Mouse (Mus musculus) left cerebral cortex, adult 2 months (tissue): ENCODE data around the gene Tuba1c. TPM values are rescaled to one million over a fixed set of nuclear protein-coding genes. Genes with fewer than 3 reads are reported as not detected.
A peak's percentile ranks its signal among the peaks of the same experiment; 100 is the strongest.
"Not testable (repeated sequence)": the region's sequence is repeated elsewhere in the genome, so short reads cannot be mapped to it uniquely, and the experiment has no call there.

Experiments
- DNase-seq, 2 experiments: peaks; one replicate each; pipeline ENCODE4 v3.0.0; 2021 to 2022; ENCODE audit warnings: low spot score in 2 of 2, mixed read lengths in 1 of 2; ENCODE audit errors: extremely low spot score in 1 of 2
- H3K27ac ChIP-seq: fragments of 200-600 bp; 2 replicates; pipeline ENCODE4 v1.8.1; 2022
- H3K4me3 ChIP-seq: fragments of 200-600 bp; 2 replicates; pipeline ENCODE4 v1.8.1; 2022
- CTCF ChIP-seq: fragments of 200-600 bp; IDR thresholded peaks from 2 replicates; pipeline ENCODE4 v1.8.1; 2022; ENCODE audit warnings: antibody characterized with exemption, mild to moderate bottlenecking, moderate library complexity
- intact Hi-C: fragments of 180-260 bp; cut with DNase I; formaldehyde crosslinking; loops from one replicate; pipeline ENCODE4 v1.15.1; 2025
- total RNA-seq, 2 experiments: library from RNA; stranded (reverse); gene quantifications; 2 replicates each; pipeline ENCODE4 v1.2.3; 2021

Tuba1c gene
- total RNA-seq, 2 experiments from 2014 or later: 56.1 to 61.4 TPM

DNA sequence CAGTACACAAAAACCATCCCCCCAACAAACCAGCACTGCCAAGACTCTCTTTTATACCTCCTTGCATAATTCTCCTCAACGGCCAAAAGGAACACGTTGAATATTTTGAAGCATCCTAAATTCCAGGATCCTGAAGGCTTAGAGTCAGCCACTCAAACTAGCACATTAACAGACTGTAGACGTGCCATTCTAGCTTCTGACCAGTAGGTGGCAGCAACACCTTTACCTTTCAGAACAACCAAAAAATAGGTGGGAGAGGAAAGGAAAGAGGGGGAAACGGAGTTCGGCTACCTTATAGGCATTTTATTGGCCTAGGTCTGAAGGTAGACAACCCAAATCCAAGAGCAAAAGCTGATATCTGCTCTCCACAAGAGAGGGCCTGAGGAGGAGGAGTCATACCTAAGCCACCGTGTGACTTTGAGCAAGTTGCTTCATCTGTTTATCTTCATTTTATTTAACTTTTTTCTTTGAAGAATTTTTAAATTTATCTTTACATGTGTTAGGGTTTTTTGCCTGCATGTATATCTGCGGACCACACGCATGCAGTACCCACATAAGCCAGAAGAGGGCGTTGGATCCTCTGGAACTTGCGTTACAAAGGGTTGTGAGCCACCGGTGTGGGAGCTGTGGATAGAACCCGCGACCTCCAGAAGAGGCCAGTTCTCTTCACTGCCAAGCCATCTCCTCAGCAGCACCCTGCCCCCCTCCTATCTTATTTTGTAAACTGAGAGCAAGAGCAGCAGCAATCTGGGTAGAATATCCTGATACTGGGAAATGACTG lies 20.0 kb downstream of the Tuba1c start:
- Histone ChIP-seq H3K4me3 (no peak overlapping the region), H3K27ac (no peak overlapping the region)
- peak; percentile 71 for TF ChIP-seq CTCF
- DNase-seq: peak; percentile 28 to 41
- intact Hi-C loops: loop anchor here (2.0 to 10.0 kb wide), 3 partner anchors 48 to 215 kb away; no protein-coding TSS in a partner anchor

DNA sequence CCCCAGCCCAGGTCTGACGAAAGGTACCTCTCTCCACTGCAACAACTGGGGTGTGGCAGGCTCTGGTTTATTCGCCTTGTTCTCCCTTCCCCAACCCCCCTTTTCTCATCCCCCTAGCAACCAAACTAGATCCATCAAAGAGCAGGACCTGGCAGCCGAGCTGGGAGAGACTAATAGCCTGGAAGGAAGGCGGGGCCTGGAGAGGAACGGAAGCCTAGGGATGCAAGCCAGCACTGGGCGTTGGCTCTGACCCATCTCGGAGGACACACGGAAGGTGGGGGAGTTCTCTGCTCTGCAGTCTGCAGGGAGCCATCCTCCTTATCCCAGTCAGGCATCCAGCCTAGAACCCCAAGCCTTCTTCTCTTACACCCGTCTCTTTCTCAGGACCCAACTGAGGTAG lies 23.7 kb downstream of the Tuba1c start:
- Histone ChIP-seq H3K27ac (no peak overlapping the region), H3K4me3 (no peak overlapping the region)
- intact Hi-C loops: loop anchor here (5.0 kb wide), 1 partner anchor 44 kb away; no protein-coding TSS in a partner anchor
- no peak for TF ChIP-seq CTCF
- no peak for DNase-seq

DNA sequence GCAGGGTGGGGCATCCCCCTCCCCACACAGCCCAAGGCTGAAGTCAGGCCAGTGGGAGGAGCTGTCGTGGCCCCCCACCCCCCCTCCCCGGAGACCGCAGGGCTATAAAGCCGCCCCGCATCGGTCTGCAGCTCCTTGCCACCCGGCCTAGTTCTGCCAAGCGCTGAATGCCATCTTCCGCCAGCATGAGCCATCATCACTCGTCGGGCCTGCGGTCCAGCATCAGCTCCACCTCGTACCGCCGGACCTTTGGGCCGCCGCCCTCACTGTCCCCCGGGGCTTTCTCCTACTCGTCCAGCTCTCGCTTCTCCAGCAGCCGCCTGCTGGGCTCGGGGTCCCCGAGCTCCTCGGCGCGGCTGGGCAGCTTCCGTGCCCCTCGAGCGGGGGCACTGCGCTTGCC lies 25.3 kb downstream of the Tuba1c start, which contains the start of gene Prph:
Gene Prph, plus strand, starts transcription at position 135 of the 400 bp plus-strand sequence.
- peak within 1 kb of the TSS; percentile 34 for H3K4me3 ChIP-seq
- no peak for TF ChIP-seq CTCF
- intact Hi-C loops: no loop called here
- no peak within 1 kb of the TSS for H3K27ac ChIP-seq
- DNase-seq: no peak

DNA sequence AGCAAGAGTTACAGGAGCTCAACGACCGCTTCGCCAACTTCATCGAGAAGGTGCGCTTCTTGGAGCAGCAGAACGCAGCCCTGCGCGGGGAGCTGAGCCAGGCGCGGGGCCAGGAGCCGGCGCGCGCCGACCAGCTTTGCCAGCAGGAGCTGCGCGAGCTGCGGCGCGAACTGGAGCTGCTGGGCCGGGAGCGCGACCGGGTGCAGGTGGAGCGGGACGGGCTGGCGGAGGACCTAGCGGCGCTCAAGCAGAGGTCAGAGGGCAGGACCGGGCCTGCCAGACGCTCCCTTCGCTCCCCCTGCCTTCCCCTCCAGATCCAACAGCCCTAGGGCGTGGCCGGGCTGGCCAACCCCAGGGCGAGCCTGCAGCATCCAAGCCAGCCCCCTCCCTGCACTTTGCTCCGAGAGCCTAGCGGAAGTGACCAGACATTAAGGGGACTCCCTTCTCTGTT lies 25.8 kb downstream of the Tuba1c start:
- Histone ChIP-seq H3K4me3 (peak overlapping the region; percentile 34), H3K27ac (no peak overlapping the region)
- intact Hi-C loops: no loop called here
- TF ChIP-seq CTCF: no peak; the same call in 1 of the 2 replicates
- DNase-seq: peak; percentile 33 to 50

DNA sequence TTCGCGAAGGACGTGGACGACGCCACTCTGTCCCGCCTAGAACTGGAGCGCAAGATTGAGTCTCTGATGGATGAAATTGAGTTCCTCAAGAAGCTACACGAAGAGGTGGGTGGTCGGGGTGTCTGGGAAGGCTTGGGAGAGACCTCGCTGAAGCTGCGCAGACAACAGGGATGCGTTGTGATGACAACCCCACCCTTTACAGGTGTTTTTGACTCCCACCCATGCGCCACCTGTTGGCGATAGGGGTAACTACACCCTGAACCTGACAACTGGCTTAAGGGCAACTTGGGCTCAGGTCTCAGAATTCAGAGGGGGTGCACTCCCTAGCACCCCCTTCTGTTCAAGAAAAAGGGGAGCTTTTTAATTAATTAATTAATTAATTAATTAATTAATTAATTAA lies 26.6 kb downstream of the Tuba1c start:
- DNase-seq: no peak
- intact Hi-C loops: no loop called here

DNA sequence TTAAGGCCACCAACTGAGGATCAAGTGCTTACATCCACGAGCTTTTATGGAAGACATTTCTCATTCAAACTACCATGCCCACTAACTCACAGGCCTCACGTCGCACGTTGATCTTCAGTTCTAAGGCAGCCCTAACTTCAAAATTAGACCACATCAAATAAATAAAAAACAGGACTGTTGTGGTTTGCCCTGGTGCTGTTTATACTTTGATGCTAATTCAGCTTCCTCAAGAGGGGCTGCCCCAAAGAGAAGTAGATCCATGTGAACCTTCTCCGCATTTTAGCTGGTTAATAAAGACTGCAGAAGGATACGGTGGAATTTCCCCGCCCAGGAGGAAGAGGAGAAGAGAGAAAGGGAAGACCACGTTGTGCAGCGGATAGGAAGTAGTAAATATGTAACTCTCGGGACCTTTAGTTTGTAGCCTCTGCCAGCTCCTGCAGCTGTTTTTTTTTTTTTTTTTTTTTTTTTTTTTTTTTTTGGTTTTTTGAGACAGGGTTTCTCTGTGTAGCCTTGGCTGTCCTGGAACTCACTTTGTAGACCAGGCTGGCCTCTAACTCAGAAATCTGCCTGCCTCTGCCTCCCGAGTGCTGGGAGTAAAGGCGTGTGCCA lies 36.0 kb downstream of the Tuba1c start:
- Histone ChIP-seq H3K4me3 (no peak overlapping the region), H3K27ac (no peak overlapping the region)
- no peak for DNase-seq
- no peak for TF ChIP-seq CTCF
- intact Hi-C loops: no loop called here

More for the DNA sequence above, 26.6 kb downstream of the Tuba1c start:
- Histone ChIP-seq H3K4me3 (no peak overlapping the region), H3K27ac (no peak overlapping the region)
- peak; percentile 62 for TF ChIP-seq CTCF

DNA sequence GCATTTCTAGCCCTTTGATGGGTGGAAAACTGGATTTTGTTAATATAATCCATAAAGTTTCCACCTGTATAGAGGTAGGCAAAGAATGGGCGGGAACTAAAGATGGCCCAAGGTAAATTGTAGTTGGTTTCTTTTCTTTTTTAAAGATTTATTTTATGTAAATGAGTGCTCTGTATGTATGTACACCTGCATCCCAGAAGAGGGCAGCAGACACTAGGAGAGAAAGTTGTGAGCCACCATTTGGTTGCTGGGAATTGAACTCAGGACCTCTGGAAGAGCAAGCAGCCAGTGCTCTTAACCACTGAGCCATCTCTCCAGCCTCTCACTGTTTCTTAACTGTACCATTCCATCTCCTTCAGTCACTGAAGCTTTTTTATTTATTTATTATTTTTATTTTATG lies 42.3 kb downstream of the Tuba1c start:
- H3K4me3 ChIP-seq: no peak overlapping the region
- TF ChIP-seq CTCF: peak; percentile 25
- intact Hi-C loops: no loop called here
- H3K27ac ChIP-seq: no peak overlapping the region
- DNase-seq: no peak

DNA sequence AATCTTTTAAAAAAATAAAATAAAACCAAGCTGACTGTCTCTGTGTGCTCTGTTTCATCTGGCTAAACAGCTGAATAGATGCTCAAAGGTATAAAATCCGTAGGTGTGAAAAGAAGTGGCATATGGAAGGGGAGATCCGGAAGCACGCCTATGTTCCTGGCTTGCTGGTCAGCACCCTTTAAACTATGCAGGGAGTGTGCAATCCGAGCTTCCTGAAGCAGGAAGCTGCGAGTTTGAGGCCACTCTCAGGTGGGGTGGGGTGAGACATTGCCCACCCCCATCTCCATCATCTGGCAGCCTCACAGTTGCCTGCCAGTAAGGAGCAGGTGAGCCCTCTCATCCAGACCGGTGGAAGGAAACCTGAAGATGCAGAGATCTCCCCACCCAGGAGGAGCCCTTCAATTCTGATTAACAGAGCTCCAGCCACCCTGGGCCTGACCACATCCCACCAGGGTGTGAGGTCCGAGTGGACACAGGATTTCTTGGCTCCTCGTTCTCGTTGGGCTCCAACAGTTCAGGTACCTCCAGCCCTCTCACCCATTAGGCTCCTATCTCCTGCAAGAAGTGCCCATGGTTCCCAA lies 44.4 kb downstream of the Tuba1c start, which contains the start of gene Troap:
Gene Troap, plus strand, starts transcription at position 557 of the 581 bp plus-strand sequence.
- H3K27ac ChIP-seq: peak within 1 kb of the TSS; percentile 95
- TF ChIP-seq CTCF: no peak
- intact Hi-C loops: no loop called here
- peak within 1 kb of the TSS; percentile 51 for H3K4me3 ChIP-seq
- DNase-seq: no peak

DNA sequence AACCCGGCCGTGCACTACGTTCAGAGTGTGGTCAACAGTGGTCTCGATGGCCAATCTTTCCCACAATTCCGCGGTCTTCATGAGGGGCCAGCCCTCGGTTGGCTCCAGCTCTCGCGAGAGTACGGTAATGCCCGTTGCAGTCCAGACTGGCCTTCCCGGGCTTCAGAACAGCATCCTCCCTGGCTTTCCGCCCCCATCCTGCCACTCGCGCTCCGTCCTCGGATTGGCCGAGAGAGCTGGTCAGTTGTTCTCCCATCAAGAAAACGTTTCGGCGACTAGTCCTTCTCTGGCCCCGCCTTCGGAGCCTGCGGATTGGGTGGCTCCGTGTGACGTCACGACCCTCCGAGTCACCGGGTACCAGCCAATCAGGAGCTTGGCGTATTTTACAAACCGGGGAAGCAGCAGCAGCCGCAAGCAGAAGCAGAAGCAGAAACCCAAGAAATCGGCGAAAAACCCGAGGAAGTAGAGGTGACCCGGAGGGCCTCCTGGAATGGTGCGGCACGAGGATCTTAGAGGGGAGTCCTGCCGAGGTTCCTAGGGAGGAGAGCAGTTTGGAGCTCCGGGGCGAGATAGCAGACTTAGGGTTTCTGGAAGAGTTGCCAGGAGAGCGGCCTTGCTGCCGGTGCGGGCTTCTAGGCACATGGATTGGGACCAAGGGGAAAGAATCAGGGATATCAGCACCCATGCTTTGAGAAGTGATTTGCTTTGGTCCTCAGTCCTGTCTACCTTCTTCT lies 45.1 kb downstream of the Tuba1c start:
- Histone ChIP-seq H3K4me3 (peak overlapping the region; percentile 51), H3K27ac (peak overlapping the region; percentile 95)
- DNase-seq: peak; percentile 96 to 98
- intact Hi-C loops: no loop called here
- no peak for TF ChIP-seq CTCF

DNA sequence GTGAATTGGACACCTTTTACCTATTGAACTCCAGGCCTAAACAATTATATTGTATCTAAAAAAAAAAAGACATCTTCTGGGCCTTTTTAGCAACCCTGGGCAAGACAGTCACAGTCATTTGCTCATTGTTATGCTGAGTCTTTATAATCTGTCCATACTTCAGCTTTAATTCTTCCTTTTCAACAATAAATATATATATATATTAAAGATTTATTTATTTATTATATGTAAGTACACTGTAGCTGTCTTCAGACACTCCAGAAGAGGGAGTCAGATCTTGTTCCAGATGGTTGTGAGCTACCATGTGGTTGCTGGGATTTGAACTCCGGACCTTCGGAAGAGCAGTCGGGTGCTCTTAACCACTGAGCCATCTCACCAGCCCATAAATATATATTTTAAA lies 46.3 kb downstream of the Tuba1c start:
- DNase-seq, H3K27ac ChIP-seq, intact Hi-C loops, H3K4me3 ChIP-seq: not testable (repeated sequence)

DNA sequence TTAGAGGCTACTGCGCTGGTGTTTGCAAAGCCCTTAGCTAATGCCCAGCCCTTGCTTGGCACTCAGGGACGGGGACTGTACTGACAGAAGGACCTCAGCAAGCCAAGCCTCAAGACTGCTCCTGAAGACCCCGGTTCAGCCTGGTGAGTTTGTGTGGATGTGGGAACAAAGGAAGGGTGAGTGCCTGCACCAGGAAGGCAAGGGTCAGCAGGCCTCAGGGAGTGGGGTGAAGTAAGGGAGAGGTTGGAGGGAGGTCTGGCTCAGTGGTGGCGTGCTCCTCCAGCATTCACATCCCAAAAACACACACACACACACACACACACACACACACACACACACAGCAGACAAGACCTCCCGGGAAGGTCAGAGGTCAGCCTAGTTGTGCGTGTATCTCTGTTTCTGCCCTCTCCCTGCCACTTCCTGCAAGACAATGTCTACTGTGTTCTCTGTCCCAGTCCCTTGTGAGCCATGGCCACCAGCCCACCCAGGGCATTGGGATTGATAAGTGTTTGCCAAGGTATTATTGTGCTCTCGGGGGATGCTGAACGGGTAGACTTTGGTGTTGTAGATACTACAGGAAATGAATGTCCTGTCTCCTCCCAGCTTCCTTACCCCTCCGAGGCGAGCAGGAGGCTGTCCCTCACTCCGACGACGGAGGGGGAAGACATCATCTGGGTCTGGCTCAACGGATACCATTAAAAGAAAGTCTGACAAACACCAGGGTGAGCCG lies 48.7 kb downstream of the Tuba1c start:
- DNase-seq: no peak
- Histone ChIP-seq H3K4me3 (no peak overlapping the region), H3K27ac (no peak overlapping the region)
- intact Hi-C loops: no loop called here
- no peak for TF ChIP-seq CTCF
